Mouse (Mus musculus) stomach, postnatal 0 days (tissue): ENCODE measurements at regions not wholly inside any gene's neighbourhood (a gene's known extent, or its start where the extent isn't known, plus 50 kb on each side); places are given as distances from the start of the nearest gene placed in this dataset.

Experiments
- CTCF ChIP-seq: IDR thresholded peaks from 2 replicates; pipeline ENCODE4 v1.5.1; 2016; ENCODE audit warnings: antibody characterized with exemption, low read depth, mild to moderate bottlenecking, moderate library complexity
- EP300 ChIP-seq: optimal IDR thresholded peaks from 2 replicates; pipeline ENCODE3; 2016; ENCODE audit warnings: antibody characterized with exemption

DNA sequence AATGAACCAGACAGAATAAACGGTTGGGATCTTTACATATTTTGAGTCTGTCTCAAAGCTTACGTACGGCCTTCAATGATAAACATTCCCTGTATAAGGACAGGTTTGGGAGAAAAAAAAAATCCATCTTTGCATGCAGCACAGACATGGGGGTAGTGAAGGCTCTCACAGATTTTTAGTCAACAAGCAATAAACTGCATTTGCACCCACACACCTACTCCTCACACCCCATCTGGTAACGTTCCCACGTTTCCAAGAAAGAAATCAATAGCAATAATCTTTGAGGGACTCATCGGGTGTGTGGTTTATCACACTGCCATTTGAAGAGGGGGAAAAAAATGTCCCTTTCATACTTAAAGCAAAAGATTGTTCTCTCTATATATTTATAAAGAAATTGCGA, 113.8 kb upstream of the Onecut1 start:
- no peak for TF ChIP-seq CTCF
- TF ChIP-seq EP300 = no peak
